Mouse (Mus musculus) intestine, embryonic 16.5 days (tissue): ENCODE measurements around the gene Zmynd8. TPM values are rescaled to one million over a fixed set of nuclear protein-coding genes. Genes with fewer than 3 reads are reported as not detected.
A peak's percentile ranks its signal among the peaks of the same experiment; 100 is the strongest.
"Not testable (repeated sequence)": the region's sequence is repeated elsewhere in the genome, so short reads cannot be mapped to it uniquely, and the experiment has no call there.

Experiments used
- ATAC-seq: fragments of 200-750 bp; cut with Nextera tagmentation; 2 replicates; pipeline ENCODE4 v1.8.0; 2017; ENCODE audit warnings: moderate TSS enrichment, moderate library complexity
- H3K27ac ChIP-seq: fragments of 300-500 bp; sonication (generic); 2 replicates; pipeline ENCODE4 v1.5.1; 2014; ENCODE audit warnings: mild to moderate bottlenecking, low read length
- H3K27me3 ChIP-seq: fragments of 300-500 bp; sonication (generic); replicated peaks from 2 replicates; pipeline ENCODE4 v1.6.1; 2014; ENCODE audit warnings: low read length, control low read depth, mixed read lengths; ENCODE audit not compliant: control insufficient read depth, insufficient read depth
- H3K36me3 ChIP-seq: fragments of 300-500 bp; sonication (generic); 2 replicates; pipeline ENCODE4 v1.6.1; 2014; ENCODE audit warnings: low read length, control low read depth; ENCODE audit not compliant: control insufficient read depth, insufficient read depth
- H3K4me1 ChIP-seq: fragments of 300-500 bp; sonication (generic); 2 replicates; pipeline ENCODE4 v1.6.1; 2014; ENCODE audit warnings: low read length, control low read depth, mixed read lengths; ENCODE audit not compliant: control insufficient read depth, insufficient read depth
- H3K4me2 ChIP-seq: fragments of 300-500 bp; sonication (generic); 2 replicates; pipeline ENCODE4 v1.6.1; 2014; ENCODE audit warnings: low read depth, low read length, control low read depth
- H3K4me3 ChIP-seq: fragments of 300-500 bp; sonication (generic); 2 replicates; pipeline ENCODE4 v1.5.1; 2014; ENCODE audit warnings: mild to moderate bottlenecking, low read length
- H3K9ac ChIP-seq: fragments of 300-500 bp; sonication (generic); 2 replicates; pipeline ENCODE4 v1.6.1; 2014; ENCODE audit warnings: low read depth, low read length
- H3K9me3 ChIP-seq: fragments of 300-500 bp; sonication (generic); 2 replicates; pipeline ENCODE4 v1.6.1; 2016; ENCODE audit warnings: low read length, control low read depth; ENCODE audit not compliant: control insufficient read depth
- WGBS: fragments of 180-500 bp; shearing (Covaris S2); extraction: QIAGEN DNeasy Blood & Tissue Kit; methylation state at CpG from one replicate; pipeline ENCODE4 v1.1.7; 2014; 5-methylcytosine and 5-hydroxymethylcytosine counted together
- polyA plus RNA-seq: library from polyadenylated mRNA; unstranded; fragments of >200 nt; fragmentation: Nextera tagmentation; extraction: Ambion mirVana; gene quantifications from 2 replicates; pipeline ENCODE4 v1.2.1, GENCODE M21; 2015

Gene Zmynd8
- polyA plus RNA-seq, 1 experiment from 2014 or later: 61.6 TPM

GRCm38 (mm10) chr2:165811536-165811935, 87.3 kb downstream of the Zmynd8 start:
- Histone ChIP-seq H3K27ac (no peak overlapping the region), H3K27me3 (no peaks in the 10 kb centered on the region), H3K4me2 (no peak overlapping the region), H3K4me1 (no peaks in the 10 kb centered on the region), H3K36me3 (peaks cover 38% of the 10 kb centered on the region), H3K4me3 (no peak overlapping the region), H3K9ac (no peak overlapping the region), H3K9me3 (no peaks in the 10 kb centered on the region)
- WGBS: 64% methylated on average over 5 of the region's 5 CpGs
- ATAC-seq: peak; percentile 37; the same call in 1 of the 2 replicates

- Histone ChIP-seq H3K9ac (no peak overlapping the region), H3K4me3 (no peak overlapping the region), H3K9me3 (no peaks in the 10 kb centered on the region), H3K27me3 (no peaks in the 10 kb centered on the region), H3K4me2 (no peak overlapping the region), H3K36me3 (peaks cover 39% of the 10 kb centered on the region), H3K4me1 (no peaks in the 10 kb centered on the region), H3K27ac (no peak overlapping the region)
- ATAC-seq: no peak
- 93% methylated on average over 5 of the region's 5 CpGs for WGBS
Measured at GRCm38 (mm10) chr2:165809901-165810477, 88.8 kb downstream of the Zmynd8 start.

- Histone ChIP-seq H3K9me3 (no peaks in the 10 kb centered on the region), H3K36me3 (peaks cover 33% of the 10 kb centered on the region), H3K9ac (no peak overlapping the region), H3K4me3 (no peak overlapping the region), H3K27me3 (no peaks in the 10 kb centered on the region), H3K27ac (no peak overlapping the region), H3K4me1 (no peaks in the 10 kb centered on the region), H3K4me2 (no peak overlapping the region)
- 95% methylated on average over 5 of the region's 5 CpGs for WGBS
- ATAC-seq: no peak
Measured at GRCm38 (mm10) chr2:165809091-165809490, 89.7 kb downstream of the Zmynd8 start.

GRCm38 (mm10) chr2:165808179-165808975, 90.4 kb downstream of the Zmynd8 start:
- H3K4me1 ChIP-seq: no peaks in the 10 kb centered on the region
- H3K36me3 ChIP-seq: peaks cover 26% of the 10 kb centered on the region
- no peak for ATAC-seq
- no peak overlapping the region for H3K4me3 ChIP-seq
- 94% methylated on average over 12 of the region's 12 CpGs for WGBS
- no peaks in the 10 kb centered on the region for H3K27me3 ChIP-seq
- H3K27ac ChIP-seq: no peak overlapping the region
- no peak overlapping the region for H3K4me2 ChIP-seq
- H3K9ac ChIP-seq: no peak overlapping the region
- no peaks in the 10 kb centered on the region for H3K9me3 ChIP-seq

GRCm38 (mm10) chr2:165800174-165800573, 98.6 kb downstream of the Zmynd8 start:
- H3K27me3 ChIP-seq, H3K9ac ChIP-seq, H3K4me3 ChIP-seq, ATAC-seq, H3K9me3 ChIP-seq, H3K4me2 ChIP-seq, H3K27ac ChIP-seq, H3K4me1 ChIP-seq: not testable (repeated sequence)
- H3K36me3 ChIP-seq: peaks cover 28% of the 10 kb centered on the region
- WGBS: 92% methylated on average over 3 of the region's 3 CpGs

- Histone ChIP-seq H3K27me3 (no peaks in the 10 kb centered on the region), H3K9ac (no peak overlapping the region), H3K36me3 (peaks cover 36% of the 10 kb centered on the region), H3K9me3 (no peaks in the 10 kb centered on the region), H3K4me1 (no peaks in the 10 kb centered on the region), H3K4me2 (no peak overlapping the region), H3K4me3 (no peak overlapping the region), H3K27ac (no peak overlapping the region; the same call in 1 of the 2 replicates)
- ATAC-seq: no peak
- WGBS: 47% methylated on average over 8 of the region's 8 CpGs
Measured at GRCm38 (mm10) chr2:165797876-165798275, 100.9 kb downstream of the Zmynd8 start.

- WGBS: 69% methylated on average over 3 of the region's 3 CpGs
- Histone ChIP-seq H3K27ac (no peak overlapping the region), H3K36me3 (peaks cover 46% of the 10 kb centered on the region)
Measured at GRCm38 (mm10) chr2:165793283-165793638, 105.6 kb downstream of the Zmynd8 start.

GRCm38 (mm10) chr2:165792431-165793282, 106.2 kb downstream of the Zmynd8 start:
- Histone ChIP-seq H3K9me3 (no peaks in the 10 kb centered on the region), H3K9ac (no peak overlapping the region), H3K4me2 (no peak overlapping the region), H3K4me3 (no peak overlapping the region), H3K27ac (no peak overlapping the region), H3K27me3 (no peaks in the 10 kb centered on the region), H3K4me1 (no peaks in the 10 kb centered on the region), H3K36me3 (peaks cover 42% of the 10 kb centered on the region)
- no peak for ATAC-seq
- WGBS: 85% methylated on average over 25 of the region's 25 CpGs

More at GRCm38 (mm10) chr2:165793283-165793638, 105.6 kb downstream of the Zmynd8 start:
- no peaks in the 10 kb centered on the region for H3K9me3 ChIP-seq
- H3K4me3 ChIP-seq: no peak overlapping the region
- ATAC-seq: no peak
- H3K27me3 ChIP-seq: no peaks in the 10 kb centered on the region
- H3K4me2 ChIP-seq: no peak overlapping the region
- no peak overlapping the region for H3K9ac ChIP-seq
- H3K4me1 ChIP-seq: no peaks in the 10 kb centered on the region

GRCm38 (mm10) chr2:165791657-165792056, 107.2 kb downstream of the Zmynd8 start:
- Histone ChIP-seq H3K27me3 (no peaks in the 10 kb centered on the region), H3K9ac (no peak overlapping the region), H3K4me1 (no peaks in the 10 kb centered on the region), H3K4me2 (no peak overlapping the region), H3K36me3 (peaks cover 35% of the 10 kb centered on the region), H3K9me3 (no peaks in the 10 kb centered on the region), H3K27ac (no peak overlapping the region), H3K4me3 (no peak overlapping the region)
- peak; percentile 35 for ATAC-seq
- 60% methylated on average over 9 of the region's 9 CpGs for WGBS
